Mouse (Mus musculus) ovary, adult 10 weeks (tissue): ENCODE measurements around the gene Plaur. TPM values are rescaled to one million over a fixed set of nuclear protein-coding genes. Genes with fewer than 3 reads are reported as not detected.

ENCODE experiments used
- polyA plus RNA-seq: library from polyadenylated mRNA; stranded (reverse); fragments of 350-450 nt; fragmentation: Illumina TruSeq; extraction: RNeasy Lipid Tissue Mini Kit (QIAGEN cat#74804); gene quantifications from one replicate; pipeline ENCODE4 v1.2.3, GENCODE M21; 2014

Plaur gene
- 1.0 TPM for polyA plus RNA-seq

GRCm38 (mm10) chr7:24462388-24463319, at the start of gene Plaur:
Plaur (plus strand) TSS chr7:24462484.

GRCm38 (mm10) chr7:24451855-24452311, 10.4 kb upstream of the Plaur start, which contains the start of gene Irgc1:
Irgc1 (minus strand) TSS chr7:24452297.

GRCm38 (mm10) chr7:24481474-24482207, 19.4 kb downstream of the Plaur start, which contains the start of gene Cadm4:
Cadm4 (plus strand) TSS chr7:24482023.

GRCm38 (mm10) chr7:24506838-24507725, 44.8 kb downstream of the Plaur start, which contains the start of gene Zfp428:
Zfp428 (plus strand) TSS chr7:24507006.

GRCm38 (mm10) chr7:24512355-24512754, 50.1 kb downstream of the Plaur start, which contains the start of gene AC161166.1:
AC161166.1 (minus strand) TSS chr7:24512455.

Other genes with a start within 250 kb of the Plaur start
- 5.6 TPM for gene Zfp109, start 224.9 kb upstream of the Plaur start, polyA plus RNA-seq
- 7.8 TPM for gene Zfp108, start 207.7 kb upstream of the Plaur start, polyA plus RNA-seq
- gene Zfp93, start 192.1 kb upstream of the Plaur start, polyA plus RNA-seq: 3.8 TPM
- 11.3 TPM for gene Zfp61, start 161.3 kb upstream of the Plaur start, polyA plus RNA-seq
- 2.2 TPM for gene Zfp94, start 145.8 kb upstream of the Plaur start, polyA plus RNA-seq
- not detected for gene Tescl, start 128.5 kb upstream of the Plaur start, polyA plus RNA-seq
- gene Lypd5, start 113.3 kb upstream of the Plaur start, polyA plus RNA-seq: not detected
- gene Kcnn4, start 92.2 kb upstream of the Plaur start, polyA plus RNA-seq: not detected
- not detected for gene Smg9, start 62.9 kb upstream of the Plaur start, polyA plus RNA-seq
- not detected for gene Irgc1, start 10.2 kb upstream of the Plaur start, polyA plus RNA-seq
- gene Cadm4, start 19.5 kb downstream of the Plaur start, polyA plus RNA-seq: 0.34 TPM
- 0.80 TPM for gene Zfp428, start 44.5 kb downstream of the Plaur start, polyA plus RNA-seq
- gene AC161166.1, start 50.0 kb downstream of the Plaur start, polyA plus RNA-seq: not detected
- gene Irgq, start 68.2 kb downstream of the Plaur start, polyA plus RNA-seq: 7.8 TPM
- gene Pinlyp, start 83.6 kb downstream of the Plaur start, polyA plus RNA-seq: not detected
- gene Xrcc1, start 83.8 kb downstream of the Plaur start, polyA plus RNA-seq: 0.88 TPM
- gene Ethe1, start 125.1 kb downstream of the Plaur start, polyA plus RNA-seq: 0.31 TPM
- not detected for gene Zfp575, start 125.2 kb downstream of the Plaur start, polyA plus RNA-seq
- not detected for gene Phldb3, start 148.3 kb downstream of the Plaur start, polyA plus RNA-seq
- not detected for gene Lypd3, start 174.1 kb downstream of the Plaur start, polyA plus RNA-seq
- not detected for gene Tex101, start 214.2 kb downstream of the Plaur start, polyA plus RNA-seq
- not detected for gene BC049730, start 246.8 kb downstream of the Plaur start, polyA plus RNA-seq